Mouse (Mus musculus): ENCODE measurements at regions not wholly inside any gene's neighbourhood (a gene's known extent, or its start where the extent isn't known, plus 50 kb on each side); places are given as distances from the start of the nearest gene placed in this dataset.

DNA sequence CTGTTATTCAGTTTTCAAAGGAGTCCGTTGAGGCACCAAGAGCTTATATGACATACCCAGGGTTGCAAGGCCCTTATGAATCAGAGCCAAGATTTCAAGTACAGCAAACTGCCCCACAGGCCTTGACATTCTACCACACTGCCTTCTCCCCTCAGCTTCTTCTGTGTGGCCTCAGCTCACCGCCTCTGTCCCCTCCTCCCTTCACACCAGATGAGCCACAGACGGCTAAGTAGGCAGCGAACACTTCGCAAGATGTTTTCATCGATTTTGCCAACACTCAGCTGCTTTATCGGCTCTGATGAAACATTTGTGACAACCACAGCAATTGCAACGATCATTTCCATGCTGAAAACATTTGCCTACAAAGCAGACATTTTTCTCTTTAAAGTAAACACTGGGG lies 556.7 kb downstream of the Insc start:
- no peak for DNase-seq

DNA sequence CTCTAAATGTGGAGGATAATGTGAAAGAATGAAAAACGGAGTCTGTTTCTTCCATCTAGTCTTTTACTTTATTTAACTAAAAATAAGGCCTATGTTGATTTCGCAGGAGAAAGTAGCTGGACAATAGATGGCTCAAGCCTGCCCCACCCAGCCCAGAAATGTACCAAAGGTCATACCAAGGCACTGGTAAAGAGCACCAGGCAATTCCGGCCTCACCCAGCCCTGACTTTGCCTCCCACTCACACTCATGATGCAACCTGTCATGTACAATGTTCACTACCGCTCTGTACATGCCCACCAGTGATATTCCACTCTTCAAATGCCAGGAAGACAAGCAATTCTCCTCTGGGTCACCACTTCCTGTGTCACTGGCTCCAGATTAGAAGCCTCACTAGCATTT lies 564.9 kb downstream of the Insc start:
- no peak for DNase-seq

DNA sequence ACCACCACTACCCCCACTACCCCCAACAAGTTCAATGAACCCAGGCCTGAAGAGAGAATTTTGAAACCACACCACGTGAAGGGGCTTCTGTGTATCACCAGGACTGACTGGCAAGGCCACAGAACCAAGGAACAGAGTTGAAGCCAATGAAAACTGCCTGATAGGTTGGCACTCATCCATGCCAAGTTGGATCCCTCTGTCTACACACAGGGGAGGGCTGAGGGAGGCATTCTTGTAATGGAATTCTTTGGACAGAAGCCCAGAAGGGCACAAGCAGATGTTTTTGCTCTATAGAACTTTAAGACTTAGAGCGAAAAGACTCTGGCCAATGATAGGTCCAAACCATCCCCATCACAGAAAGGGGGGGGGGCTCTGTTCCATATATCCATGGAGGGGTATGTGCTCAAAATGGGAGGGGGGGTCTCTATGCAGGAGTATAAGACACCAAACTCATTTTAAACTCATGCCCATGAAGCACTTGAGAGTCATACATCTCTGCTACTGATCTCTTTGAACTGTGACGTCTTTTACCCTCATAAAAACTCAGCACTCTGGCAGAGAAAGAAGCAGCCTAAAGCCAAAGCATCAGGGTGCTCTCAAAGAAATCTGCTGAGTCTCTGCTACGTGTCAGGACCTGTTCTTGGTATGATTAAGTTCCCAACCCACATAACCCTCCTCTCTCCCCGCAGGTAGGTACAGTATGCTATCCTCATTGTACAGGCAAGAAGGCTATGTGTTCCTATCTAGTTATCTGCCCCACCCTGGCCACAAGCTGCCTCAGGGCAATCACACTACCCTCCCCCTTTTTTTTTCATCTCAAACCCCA lies 567.1 kb downstream of the Insc start:
- peak; percentile 68 for DNase-seq

DNA sequence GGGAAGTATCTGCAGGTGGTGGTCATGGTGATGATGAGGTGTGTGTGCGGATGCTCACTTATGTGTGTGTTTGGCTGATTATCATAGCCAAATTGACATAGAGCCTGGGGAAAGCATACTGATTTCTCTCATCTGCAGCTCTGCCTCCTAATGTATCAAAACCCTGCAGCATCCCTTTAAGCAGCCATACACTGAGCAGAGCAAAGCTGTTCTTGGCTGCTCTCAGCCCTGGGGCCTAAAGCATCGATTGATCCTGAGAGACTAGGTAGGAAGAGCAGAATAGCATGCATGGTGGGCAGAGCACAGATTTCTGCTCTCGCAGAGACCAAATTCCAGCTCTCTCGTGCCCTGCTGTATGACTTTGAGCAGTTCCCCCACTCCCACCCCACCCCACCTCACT lies 576.0 kb downstream of the Insc start:
- no peak for DNase-seq

DNA sequence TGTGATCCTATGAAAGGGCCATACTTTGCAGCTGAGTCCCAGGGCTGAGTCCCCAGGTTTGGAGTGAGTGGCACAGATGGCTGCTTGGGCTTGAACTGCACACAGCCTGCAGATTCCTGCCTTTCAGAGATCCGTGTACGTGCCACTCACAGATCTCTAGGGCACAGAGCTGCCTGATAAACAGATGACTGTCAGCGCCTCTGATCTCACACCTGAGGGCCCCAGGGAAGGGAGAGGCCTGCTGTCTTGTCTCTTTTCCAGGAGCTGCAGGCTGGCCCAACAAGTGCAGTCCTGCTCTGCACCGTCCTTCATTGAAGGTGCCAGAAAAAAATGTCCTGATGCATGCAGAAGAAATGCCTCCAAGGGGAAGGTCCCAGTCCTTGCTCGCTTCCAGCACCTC lies 579.5 kb downstream of the Insc start:
- no peak for DNase-seq

DNA sequence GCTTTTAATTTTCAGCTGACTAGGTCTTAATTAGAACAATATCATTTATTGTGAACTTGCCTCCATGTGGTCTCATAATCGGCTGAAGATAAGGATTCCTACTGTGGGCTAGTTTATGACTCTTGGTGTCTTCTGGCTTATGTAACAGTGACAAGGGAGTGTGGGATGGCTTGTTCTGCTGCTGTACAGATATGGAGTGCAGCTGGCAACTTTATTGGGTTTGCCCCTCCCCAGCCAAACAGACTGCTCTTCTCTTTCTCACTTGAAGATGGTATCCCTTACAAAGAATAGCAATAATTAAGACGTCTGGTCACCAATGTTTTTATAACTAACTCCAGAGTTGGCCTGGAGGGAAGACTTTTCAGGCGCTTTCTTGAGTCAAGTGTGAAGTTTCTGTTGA lies 584.8 kb downstream of the Insc start:
- no peak for DNase-seq

DNA sequence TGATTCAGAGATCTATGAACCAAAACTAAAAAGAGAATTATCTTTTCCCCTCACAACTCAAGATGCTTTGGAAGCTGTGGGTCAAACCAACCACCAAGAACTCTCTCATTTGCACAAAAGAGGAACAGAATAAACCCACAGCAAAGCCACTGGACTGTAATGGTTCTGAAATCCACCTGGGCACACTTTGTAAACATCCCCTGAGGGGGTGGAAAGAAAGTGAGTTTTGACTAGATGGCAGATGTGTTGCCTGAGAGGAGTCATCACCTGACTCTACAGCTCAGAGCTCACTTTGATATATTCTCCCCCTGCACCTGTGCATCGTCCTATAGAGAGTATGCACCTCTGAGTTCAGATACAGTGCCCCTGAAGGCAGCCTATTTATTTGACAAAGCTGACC lies 588.2 kb downstream of the Insc start:
- DNase-seq: no peak

DNA sequence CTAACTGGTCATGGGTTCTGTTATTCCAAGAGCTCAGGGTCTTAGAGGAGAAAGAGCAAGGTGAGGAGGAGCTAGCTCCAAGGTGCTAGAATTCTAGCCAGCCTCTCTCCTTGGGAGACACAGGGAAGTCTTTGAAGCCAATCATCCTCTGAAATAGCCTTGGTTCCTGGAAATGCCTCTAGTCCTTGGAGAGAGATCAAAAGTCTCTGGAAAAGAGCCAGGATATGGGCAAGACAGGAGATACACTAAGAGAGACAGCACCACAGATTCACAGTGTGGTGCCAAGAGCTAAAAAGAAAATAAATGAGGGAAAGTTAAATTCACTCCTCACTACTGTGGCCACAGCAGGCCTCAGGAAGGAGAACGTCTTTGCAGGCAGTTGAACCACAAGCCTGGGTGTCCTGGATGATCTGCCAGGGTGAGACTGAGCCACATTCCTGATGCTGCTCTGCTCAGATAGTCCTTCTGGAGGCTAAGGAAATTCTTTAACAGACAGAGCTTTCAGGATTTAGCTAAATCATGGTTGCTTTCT lies 589.6 kb downstream of the Insc start:
- no peak for DNase-seq

DNA sequence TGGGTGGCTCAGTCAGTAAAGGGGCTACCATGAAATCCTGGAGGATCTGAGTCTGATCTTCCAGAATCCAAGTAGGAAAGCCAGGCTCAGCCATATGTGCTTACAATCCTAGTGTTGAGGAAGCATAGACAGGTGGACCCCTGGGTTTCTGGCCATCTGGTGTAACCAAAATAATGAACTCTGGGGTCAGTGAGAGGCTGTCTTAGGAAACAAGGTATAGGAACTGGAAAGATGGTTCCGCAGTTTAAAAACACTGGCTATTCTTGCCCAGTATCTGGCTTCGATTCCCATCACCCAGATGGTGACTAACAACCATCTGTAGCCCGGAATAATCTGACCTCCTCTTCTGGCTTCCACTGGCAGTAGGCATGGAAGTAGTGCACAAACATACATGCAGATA lies 591.6 kb downstream of the Insc start:
- no peak for DNase-seq

DNA sequence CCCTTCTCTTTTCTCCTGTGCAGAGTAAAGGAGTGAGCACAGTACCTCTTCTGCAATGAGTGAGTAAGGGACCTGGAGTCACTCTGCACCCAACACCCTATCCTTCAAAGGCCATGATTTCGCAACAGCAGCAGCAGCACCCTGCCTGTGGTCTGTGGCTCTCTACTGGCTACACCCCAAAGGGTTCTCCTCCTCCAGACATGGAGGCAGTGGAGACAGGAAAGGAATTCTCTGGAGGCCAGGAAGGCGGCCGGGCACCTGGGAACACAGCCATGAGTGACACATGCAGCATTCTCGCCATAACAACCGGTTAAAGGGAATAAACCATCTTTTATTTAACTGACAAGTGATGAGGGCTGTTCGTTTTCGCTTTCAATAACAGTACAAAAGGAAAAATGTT lies 596.7 kb downstream of the Insc start:
- peak; percentile 26 for DNase-seq

DNA sequence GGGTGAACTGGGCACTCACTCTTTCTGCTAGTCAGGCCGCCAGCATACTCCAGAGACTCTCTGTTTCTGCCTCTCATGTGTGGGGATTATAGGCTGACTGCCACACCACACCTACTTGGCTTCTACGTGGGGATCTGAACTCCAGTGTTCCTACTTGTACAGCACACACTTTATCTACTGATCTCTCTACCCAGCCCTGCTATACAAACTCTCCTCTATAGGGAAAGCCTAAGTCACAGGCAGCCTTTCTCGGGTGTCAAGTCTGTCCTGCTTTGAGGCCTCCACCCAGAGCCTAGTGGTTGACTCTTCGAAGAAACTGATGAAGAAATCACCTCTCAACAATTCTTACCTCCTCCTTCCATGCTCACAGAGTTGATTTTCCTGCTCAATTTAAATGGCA lies 597.5 kb downstream of the Insc start:
- no peak for DNase-seq

DNA sequence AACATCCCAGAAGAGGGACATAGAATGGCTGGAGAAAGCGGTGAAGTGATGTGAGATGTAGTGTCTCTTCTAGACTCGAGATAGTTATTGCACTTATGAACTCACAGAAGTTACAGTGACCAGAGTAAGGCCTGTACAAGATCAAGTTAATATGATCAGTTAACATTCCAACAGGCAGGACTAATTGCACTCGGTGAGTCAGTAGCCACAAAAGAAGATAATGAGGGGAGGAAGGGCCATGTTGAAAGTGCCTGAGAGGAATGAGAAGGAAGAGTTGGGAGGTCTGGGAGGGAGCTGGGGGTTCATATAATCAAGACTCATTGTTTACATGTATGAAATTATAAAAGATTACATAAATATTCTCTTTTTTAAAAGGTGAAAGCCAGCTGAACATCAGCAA lies 602.3 kb downstream of the Insc start:
- DNase-seq: no peak

DNA sequence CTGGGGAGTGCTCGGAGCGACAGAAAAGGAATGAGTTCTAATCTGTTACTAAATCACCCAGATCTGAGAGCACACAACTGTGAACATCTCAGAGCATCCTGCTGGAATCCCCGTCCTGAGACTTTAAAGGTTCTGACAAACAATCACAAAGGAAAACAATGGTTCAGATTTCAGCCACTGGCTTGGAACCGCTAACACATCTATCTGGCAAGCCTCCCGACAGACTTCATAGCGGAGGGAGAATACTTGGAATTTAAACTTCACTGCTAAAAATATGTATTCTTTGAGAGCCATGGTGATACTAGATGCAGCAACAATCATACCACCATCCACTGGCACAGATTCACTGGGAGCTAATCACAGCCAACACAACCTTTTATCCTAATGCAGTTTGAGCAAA lies 615.2 kb downstream of the Insc start:
- DNase-seq: peak; percentile 13

DNA sequence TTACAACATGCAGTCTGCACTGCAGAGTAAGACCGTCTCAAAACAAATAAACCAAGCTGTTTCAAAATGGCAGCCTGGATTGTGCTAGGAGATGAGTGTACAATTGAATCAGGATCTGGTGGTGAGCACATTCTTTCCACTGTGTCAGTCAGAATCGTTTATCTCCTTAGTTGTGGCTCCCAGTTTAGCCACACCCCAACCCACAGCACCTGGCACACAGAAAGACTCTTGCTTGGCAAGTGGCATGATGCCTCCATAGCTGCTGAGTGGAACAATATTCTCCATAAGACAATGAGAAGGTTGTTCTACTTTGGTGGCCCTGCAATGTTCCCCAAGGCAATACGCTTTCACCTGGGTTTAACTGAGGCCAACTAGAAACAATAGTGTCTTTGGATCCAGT lies 616.6 kb downstream of the Insc start:
- no peak for DNase-seq

DNA sequence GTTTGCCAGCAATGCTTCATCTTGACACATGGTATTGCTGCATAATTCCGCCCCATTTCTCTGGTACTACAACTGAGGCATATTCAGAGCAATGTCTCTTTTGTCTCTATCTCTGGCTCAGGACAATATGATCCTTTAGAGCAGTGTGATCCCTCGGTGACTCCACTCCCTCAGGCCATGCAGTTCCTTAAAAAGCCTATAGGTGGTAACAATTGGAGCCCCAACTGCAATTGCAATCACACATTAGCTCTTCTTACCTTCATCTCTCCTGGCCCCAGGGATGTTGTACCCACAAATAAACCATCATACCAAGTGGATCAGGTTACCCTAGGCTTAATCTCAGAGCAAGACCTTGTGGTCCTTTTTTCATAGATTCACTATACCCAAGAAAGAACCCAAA lies 618.6 kb downstream of the Insc start:
- no peak for DNase-seq

DNA sequence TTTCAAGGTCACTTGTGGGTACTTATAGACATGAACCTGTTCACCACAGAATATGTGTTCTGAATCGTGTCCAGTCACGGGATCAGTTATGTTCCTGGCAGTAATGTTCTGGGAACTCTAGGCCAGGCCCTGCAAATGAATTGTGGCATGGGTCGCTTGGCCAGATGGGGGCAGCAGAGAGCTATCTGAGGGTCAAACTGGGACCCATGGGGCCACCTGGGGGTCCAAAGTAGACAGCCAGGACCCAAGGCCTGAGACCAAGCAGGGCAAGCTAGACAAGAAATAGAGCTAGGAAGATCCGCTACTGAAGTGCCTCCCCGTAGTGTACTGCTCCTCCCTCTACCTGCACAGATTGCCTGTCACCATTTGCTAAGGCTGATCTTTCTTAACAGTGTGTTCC lies 623.4 kb downstream of the Insc start:
- peak; percentile 85 for DNase-seq

DNA sequence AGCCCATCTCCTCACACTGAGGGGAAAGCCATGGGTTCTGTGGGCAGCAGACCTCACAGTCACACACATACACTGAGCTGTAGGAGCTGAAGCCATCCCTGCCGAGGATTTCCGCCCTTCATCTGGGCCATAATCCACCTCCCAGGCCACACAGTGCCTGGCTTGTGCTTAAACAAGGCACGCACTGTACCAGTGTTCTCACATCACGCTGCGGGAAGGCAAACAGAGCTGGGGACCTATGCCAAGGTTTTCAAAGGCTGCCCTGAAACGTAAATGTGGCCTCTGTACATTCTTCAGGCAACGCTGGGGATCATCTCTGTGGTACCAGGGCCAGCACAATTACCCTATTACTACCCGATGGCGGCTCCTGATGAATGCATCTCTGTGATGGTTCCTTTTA lies 627.6 kb downstream of the Insc start:
- no peak for DNase-seq

DNA sequence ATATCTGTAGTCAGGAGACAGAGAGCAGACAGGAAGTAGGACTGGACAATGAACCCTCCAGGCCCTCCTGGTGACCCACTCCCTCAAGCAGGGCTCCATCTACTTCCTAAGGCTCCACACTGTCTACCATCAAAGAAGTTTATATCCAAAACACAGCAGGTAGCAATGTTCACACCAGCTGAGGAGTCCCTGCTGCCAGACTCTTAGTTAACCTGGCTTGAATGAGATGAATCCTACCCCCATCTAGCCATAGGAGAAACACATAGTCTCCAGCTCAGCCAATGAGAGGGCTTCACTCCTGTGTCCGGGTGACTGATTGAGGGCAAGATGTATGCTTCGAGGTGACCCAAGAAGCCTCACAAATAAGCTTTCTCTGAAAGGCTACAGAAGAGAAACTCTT lies 629.4 kb downstream of the Insc start:
- no peak for DNase-seq

DNA sequence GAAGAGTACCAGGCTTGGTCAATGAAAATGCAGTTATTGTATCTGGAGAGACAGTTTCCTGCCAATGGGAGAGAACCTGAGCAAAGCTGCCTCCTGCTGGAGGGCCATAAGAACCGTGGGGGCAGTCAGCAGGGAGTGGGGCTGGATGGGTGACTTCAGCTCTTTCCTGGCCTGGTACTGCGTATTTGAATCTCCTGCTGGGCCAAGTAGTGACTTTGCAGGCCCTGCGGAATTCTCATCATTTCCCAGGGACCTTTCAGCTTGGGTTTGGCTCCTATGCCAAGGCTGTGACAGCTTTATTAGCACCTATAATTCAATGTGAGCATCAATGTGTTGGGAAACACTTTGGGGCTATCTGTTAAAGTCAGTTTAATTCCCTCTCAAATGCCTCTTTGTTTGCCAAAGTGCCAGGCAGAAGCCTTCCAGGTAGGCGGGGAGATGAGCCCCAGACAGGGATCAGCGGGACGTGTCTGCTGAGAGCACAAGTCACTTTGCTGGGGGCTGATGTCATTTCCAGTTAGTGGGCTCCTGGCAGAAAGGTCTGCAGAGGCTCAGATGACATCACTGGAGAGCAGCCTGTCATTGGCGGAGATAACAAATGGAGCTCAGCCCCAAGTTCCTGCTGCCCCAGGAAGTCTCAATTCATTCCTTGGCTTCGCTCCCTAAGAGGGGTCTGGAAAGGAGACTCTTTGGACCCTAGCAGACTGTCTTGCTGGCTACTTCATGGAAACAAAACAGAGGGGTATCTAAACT lies 630.5 kb downstream of the Insc start:
- peak; percentile 9 for DNase-seq

DNA sequence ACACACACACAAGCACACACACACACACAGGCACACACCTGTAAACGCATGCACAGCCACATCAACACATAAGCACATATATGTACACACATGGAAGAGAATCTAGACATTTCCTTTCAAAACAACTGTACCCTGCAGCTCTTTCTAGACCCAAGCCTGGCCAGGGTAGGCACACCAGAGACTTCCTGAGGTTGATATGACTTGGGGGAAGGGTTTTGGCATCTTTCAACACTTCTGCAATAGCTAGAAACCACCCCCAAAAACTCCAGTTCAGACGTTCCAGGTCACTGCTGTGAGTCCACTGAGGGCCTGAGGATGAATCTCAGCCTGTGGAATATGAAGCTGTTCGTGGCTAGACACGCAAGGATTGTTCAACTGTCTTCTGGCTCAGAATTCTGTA lies 632.6 kb downstream of the Insc start:
- no peak for DNase-seq

DNA sequence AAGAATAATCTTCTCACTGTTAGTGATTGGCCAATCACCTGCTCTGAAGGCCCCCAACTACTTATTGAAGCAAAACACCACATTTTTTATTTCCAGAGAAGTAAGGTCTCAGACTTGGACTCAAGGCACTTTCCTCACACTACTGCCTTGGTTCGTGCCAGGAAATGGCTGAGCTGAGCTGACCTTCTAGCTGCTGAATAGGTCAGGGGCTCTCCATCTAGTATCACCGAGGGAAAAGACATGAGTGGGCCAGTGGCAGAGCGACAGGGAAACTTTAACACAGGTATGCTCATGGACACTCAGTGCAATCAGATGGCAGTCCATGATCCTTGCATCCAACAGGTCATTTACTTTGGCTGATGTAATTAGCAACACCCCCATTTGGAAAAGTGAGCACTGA lies 635.3 kb downstream of the Insc start:
- no peak for DNase-seq

DNA sequence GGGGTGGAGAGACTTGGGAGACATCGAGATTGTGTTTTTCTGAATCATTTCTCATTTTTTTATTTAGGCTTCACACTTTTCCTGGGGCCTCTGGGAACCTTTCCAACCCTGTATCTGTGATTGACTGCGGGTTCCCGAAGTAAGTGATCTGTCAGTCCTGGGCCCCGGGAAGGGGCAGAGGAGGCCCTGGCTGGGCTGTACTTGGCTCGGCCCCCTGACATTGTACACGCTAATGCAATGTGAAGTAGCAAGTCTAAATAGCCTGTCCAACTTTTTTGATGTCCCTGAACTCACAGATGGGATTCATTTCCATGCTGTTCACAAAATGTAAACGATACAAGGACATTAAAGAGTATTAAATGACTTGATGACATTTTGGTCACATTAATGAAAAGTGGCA lies 636.1 kb downstream of the Insc start:
- DNase-seq: peak; percentile 20

DNA sequence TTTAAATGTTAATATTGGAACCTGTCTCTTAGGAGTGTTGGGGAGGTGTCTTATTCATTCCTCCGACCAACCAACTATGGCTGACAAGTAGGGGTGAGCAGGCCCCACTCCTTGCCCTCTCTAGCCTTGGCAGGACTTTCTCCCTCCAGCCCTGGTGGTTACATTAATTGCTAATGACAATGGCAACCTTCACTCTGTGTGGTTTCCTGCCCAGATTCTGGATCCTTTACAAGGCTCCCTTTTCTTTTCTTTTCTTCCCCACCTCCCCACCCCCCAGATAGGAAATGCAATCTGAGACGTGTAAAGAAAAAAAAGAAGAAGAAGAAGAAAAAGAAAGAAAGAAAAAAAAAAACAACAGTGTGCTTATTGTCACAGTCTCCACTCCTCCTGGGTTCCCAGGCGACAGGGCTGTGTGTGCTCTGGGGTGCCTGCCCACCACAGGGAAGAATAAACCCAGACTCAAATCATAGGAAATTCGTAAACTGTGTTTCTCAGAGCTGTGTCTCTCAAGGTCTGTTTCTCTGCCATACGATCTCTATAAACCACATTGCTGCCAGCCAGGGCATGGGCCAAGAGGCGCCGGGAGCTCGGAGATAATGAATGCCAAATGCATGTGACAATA lies 637.6 kb downstream of the Insc start:
- peak; percentile 20 for DNase-seq

DNA sequence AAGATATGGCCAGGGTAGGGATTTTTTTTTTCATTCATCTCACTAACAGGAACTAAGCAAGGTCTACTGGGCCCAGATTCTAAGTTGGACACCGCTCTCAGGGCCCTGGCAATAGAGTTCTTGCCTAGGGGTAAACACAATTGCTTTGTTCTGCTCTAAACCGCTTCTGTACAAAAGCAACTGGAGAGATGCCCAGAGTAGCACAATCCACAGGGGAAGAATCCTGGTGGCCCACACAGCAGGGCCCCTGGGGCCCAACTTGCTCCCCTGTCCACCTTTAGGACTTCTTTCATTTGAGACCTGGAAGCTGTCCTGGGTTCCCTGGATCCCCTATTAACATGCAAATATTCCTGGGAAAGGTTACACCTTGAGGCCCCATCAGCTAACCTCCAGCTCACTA lies 639.4 kb downstream of the Insc start:
- no peak for DNase-seq
